Mouse (Mus musculus) megakaryocyte, embryonic 14.5 days (primary cell): ENCODE measurements around the gene Gm37240. TPM values are rescaled to one million over a fixed set of nuclear protein-coding genes. Genes with fewer than 3 reads are reported as not detected.

Experiments
- H3K27me3 ChIP-seq: replicated peaks from 2 replicates; pipeline ENCODE3; 2012; ENCODE audit warnings: inconsistent platforms
- H3K36me3 ChIP-seq: replicated peaks from 2 replicates; pipeline ENCODE3; 2012; ENCODE audit warnings: low read length, inconsistent platforms, mixed read lengths
- H3K4me1 ChIP-seq: 2 replicates; pipeline ENCODE4 v1.6.1; 2012; ENCODE audit warnings: inconsistent platforms
- H3K4me3 ChIP-seq: replicated peaks from 2 replicates; pipeline ENCODE3; 2012; ENCODE audit warnings: moderate library complexity, mild to moderate bottlenecking, inconsistent platforms
- H3K9me3 ChIP-seq: 2 replicates; pipeline ENCODE4 v1.6.1; 2012; ENCODE audit warnings: inconsistent platforms
- FLI1 ChIP-seq: IDR thresholded peaks from 2 replicates; pipeline ENCODE4 v1.6.1; 2012; ENCODE audit warnings: low read length, inconsistent platforms, mixed read lengths
- GATA1 ChIP-seq: IDR thresholded peaks from 3 replicates; pipeline ENCODE4 v1.6.1; 2012; ENCODE audit warnings: mixed read lengths, low read length, inconsistent platforms, borderline replicate concordance
- polyA plus RNA-seq: library from polyadenylated mRNA; stranded (reverse); fragments of >175 nt; gene quantifications from 2 replicates; pipeline ENCODE4 v1.2.3, GENCODE M21; 2012; ENCODE audit warnings: low replicate concordance; ENCODE audit not compliant: insufficient read depth

Gene Gm37240
- polyA plus RNA-seq, 1 experiment = not detected

DNA sequence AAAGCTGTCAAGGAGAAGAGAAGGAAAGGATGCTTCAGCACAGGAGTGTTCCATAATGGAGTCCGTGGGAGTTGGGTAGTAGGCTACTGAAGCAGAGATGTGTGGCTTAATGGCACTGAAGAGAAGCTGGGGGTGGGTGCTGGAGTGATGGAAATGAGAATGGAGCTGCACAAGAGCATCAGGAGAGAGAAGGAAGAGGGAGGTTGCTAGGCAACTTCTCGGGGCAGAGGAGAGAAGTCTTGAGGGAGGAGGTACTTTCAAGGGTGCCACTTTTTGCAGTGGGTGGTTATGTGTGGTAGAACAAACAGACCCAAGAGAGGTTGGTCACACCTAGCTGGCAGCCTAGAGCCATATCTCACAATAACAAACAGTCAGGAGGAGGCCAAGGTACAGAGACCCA is 496.2 kb downstream of the Gm37240 start:
- Histone ChIP-seq H3K4me1 (no peaks in the 10 kb centered on the region), H3K27me3 (peaks cover 2% of the 10 kb centered on the region), H3K9me3 (peaks cover 38% of the 10 kb centered on the region), H3K36me3 (no peaks in the 10 kb centered on the region), H3K4me3 (no peak overlapping the region)
- no peak for TF ChIP-seq FLI1
- TF ChIP-seq GATA1 = no peak

DNA sequence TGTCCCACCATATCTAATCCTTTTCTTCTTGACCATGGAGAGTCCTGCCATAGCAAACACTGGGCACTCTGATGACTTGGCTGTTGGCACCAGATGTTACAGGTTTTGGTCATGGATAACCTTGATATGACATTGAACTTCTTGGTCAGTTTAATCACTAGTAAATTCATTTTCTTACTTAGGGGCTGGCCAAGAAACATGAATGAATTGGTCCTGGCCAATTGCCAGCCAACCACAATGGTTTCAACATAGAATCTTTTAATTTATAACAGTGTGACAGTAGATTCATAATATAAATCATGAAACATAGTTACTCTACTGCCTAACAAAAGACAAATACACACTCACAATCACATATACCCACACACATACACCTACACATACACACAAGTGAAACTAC is 501.9 kb downstream of the Gm37240 start:
- H3K4me1 ChIP-seq = no peaks in the 10 kb centered on the region
- TF ChIP-seq FLI1 (no peak), GATA1 (no peak)
- H3K9me3 ChIP-seq = peaks cover 8% of the 10 kb centered on the region
- H3K4me3 ChIP-seq = no peak overlapping the region
- no peaks in the 10 kb centered on the region for H3K36me3 ChIP-seq
- H3K27me3 ChIP-seq = peaks cover 2% of the 10 kb centered on the region

DNA sequence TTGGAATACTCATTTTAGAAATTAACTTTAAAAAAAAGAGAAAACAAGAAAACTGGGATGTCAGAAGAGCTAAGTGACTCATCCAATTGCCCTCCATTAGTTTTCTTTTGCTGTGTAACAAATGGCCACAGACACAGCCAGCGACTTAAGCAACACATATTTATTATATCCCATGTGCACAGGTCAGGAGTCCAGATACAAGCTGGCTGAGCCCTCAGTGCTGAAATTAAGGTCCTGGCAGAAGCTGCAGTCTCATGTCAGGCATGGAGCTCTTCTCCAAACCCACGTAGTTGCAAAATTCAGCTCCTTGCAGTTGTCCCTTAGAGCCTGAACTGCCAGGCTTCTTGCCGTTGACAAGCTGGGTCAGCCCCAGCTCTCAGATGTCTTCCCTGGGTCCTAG is 504.0 kb downstream of the Gm37240 start:
- Histone ChIP-seq H3K27me3 (peaks cover 4% of the 10 kb centered on the region), H3K4me3 (no peak overlapping the region), H3K36me3 (no peaks in the 10 kb centered on the region), H3K4me1 (no peaks in the 10 kb centered on the region), H3K9me3 (peaks cover 6% of the 10 kb centered on the region)
- TF ChIP-seq FLI1 (no peak), GATA1 (no peak)

DNA sequence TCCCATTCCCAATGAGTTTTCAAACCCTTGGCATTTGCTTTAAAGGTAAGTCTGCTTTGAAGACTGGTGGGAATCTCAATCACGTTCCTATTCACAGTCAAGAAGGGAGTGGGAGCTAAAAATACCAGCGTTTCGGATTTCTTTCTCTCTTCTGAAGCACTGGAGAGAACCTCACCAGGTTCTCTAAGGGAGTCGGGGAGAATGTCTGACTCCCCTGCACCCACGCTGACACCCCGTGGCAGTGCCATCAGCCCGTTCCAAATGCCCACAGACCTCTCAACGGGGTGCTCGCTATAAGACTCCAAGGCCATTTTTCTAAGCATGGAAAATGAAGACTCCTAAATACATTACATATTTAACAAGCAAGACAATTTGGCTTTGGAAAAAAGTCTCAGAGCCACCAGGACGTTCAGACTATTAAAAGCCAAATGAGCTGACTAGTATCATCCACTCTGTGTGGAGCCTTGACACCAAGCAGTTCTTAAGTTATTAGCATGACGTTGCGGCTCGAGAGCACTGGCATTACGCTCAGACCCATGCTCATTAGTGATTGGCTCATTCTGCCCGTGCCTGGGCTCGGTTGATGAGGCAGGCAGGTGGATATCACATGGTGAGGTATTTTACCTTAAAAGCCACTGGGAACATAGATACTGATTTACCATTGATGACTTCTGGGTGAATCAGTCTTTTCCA is 508.5 kb downstream of the Gm37240 start:
- Histone ChIP-seq H3K9me3 (peaks cover 20% of the 10 kb centered on the region), H3K4me1 (no peaks in the 10 kb centered on the region), H3K27me3 (peaks cover 3% of the 10 kb centered on the region), H3K4me3 (no peak overlapping the region), H3K36me3 (no peaks in the 10 kb centered on the region)
- no peak for TF ChIP-seq GATA1
- TF ChIP-seq FLI1 = no peak

DNA sequence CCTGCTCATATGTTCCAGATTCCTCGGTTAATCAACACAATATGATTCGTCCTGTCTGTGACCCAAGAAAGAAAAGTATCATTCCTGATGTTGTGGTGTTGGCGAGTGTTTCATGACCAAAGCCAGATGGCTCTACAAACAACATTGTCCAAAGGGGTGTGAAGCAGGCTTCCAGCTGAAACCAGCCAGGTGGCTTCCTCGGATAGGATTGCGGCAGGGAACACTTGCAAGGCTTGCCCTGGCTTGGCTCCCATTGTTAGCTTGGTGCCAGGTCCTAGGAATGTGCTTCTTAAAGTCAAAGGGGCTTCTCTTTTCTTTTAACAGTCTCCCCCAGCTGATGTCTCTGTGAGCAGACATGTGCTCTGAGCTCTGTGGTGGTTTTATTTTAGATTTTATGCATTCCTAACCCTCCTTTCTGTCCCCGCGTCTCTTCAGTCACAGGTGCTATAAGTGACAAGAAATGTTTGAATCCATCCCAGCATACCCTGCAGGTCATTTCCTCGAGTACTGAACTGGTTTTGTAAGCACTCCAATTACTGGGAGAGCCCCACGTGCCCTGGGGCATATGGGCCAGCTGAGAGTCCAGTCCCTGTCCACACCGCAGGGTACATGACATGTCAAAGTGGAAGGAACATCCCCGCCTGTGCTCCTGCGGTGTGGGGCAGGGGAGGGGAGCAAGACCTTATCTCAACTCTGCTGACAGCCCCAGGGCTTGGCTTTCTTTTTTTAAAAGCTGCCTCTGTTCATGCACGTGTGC is 509.2 kb downstream of the Gm37240 start:
- TF ChIP-seq FLI1 = no peak
- TF ChIP-seq GATA1 = no peak
- Histone ChIP-seq H3K27me3 (peaks cover 3% of the 10 kb centered on the region), H3K4me3 (no peak overlapping the region), H3K4me1 (no peaks in the 10 kb centered on the region), H3K9me3 (peaks cover 20% of the 10 kb centered on the region), H3K36me3 (no peaks in the 10 kb centered on the region)

DNA sequence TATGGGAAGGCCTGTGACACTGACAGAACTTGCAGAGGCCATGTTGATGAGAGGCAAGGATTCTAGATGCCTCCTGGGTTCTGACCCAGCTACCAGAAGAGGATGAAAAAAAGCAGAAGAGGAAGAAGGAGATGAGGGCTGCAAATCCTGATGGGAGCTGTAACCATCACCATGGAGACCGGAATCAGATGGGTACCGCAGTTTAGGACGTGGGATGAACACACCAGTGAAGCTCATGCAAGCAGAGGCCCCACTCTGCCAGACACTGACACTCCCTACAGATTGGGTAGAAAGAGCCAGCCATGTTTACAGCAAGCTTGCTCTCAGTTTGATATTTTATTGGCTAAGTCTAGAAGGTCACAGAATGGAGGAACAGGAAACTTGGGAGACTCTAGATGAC is 509.8 kb downstream of the Gm37240 start:
- TF ChIP-seq GATA1 = no peak
- TF ChIP-seq FLI1 = no peak
- Histone ChIP-seq H3K4me3 (no peak overlapping the region), H3K36me3 (no peaks in the 10 kb centered on the region), H3K4me1 (no peaks in the 10 kb centered on the region), H3K27me3 (peaks cover 3% of the 10 kb centered on the region), H3K9me3 (peaks cover 20% of the 10 kb centered on the region)

DNA sequence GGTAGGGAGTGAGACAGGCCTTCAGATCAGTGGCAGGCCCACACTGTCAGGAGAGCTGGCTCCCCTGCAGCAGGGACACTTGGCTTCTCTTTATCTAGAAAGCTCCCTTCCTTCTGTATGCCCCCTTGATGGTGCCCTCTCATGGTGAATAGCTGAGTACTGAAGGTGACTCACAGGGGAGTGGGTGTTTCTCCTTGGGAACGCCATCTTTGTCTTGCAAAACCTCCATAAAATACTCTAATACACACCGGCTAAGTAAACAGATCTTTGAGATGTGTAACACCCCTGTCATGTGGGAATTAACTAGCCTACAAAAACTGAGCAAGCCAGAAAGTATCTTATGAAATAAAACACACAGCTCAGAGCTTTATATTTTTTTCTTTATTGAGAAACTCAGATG is 510.8 kb downstream of the Gm37240 start:
- peaks cover 3% of the 10 kb centered on the region for H3K27me3 ChIP-seq
- no peaks in the 10 kb centered on the region for H3K36me3 ChIP-seq
- H3K4me3 ChIP-seq = no peak overlapping the region
- H3K9me3 ChIP-seq = peaks cover 20% of the 10 kb centered on the region
- H3K4me1 ChIP-seq = no peaks in the 10 kb centered on the region
- TF ChIP-seq FLI1 (no peak), GATA1 (no peak)

DNA sequence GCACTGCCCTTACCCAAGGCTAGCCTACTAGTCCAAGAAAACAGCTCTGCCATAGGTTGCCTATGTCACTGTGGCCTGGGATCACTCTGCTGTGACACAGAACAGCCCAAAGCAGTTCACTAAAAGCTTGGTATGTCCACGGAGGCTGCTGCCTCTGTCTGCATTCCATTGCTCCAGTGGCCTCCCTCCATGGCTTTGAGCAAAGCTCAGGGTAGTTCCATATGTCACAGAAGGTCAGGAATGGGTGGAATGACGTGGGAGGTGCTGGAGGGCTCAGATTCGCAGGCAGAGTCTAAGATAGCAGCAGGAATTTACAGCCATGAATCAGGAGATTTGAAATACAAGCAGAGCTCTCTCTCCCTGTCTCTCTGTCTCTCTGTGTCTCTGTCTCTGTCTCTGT is 514.3 kb downstream of the Gm37240 start:
- no peaks in the 10 kb centered on the region for H3K27me3 ChIP-seq
- TF ChIP-seq FLI1 = no peak
- TF ChIP-seq GATA1 = no peak
- H3K9me3 ChIP-seq = peaks cover 23% of the 10 kb centered on the region
- no peak overlapping the region for H3K4me3 ChIP-seq
- H3K36me3 ChIP-seq = no peaks in the 10 kb centered on the region
- H3K4me1 ChIP-seq = no peaks in the 10 kb centered on the region

DNA sequence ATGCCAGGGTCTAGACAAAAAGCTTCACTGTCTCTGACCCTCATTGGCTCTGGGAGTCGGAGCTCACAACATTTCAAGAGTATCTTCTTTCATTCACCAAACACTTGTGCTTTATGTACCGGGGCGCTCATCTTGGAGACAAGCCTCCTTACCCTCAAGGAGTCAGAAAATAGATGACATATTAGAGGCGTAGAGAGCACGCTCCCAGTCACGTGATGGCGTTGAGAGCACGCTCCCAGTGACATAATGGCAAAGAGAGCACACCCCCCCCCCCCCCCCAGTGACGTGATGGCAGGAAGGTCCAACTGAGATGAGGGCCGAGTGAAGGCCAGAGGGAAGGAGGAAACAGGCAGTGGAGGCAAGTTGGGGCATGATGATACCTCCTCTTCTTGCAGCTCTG is 517.5 kb downstream of the Gm37240 start:
- Histone ChIP-seq H3K4me3 (no peak overlapping the region), H3K36me3 (no peaks in the 10 kb centered on the region), H3K4me1 (no peaks in the 10 kb centered on the region), H3K9me3 (peaks cover 9% of the 10 kb centered on the region), H3K27me3 (no peaks in the 10 kb centered on the region)
- TF ChIP-seq GATA1 = no peak
- TF ChIP-seq FLI1 = no peak

DNA sequence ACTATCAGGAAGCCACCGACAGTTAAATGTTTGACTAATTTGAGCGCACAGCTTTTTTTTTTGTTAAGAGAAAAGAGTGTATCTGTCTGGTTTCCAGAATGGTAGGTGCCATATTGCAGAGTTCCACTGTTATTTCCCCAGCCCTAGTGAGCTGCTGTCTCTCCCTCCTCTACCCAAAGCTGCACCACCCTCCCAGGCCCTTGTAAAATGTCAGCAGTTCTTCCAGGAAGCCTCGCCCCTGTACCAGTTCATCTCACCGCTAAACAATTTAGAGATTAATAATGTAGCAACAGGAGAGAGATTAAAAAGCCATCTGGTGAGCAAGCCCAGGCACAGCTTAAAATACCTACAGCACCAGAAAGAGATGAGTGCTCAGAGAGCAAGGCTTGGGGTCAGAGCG is 518.2 kb downstream of the Gm37240 start:
- H3K36me3 ChIP-seq = no peaks in the 10 kb centered on the region
- H3K4me3 ChIP-seq = no peak overlapping the region
- H3K27me3 ChIP-seq = no peaks in the 10 kb centered on the region
- H3K4me1 ChIP-seq = no peaks in the 10 kb centered on the region
- peaks cover 7% of the 10 kb centered on the region for H3K9me3 ChIP-seq
- TF ChIP-seq GATA1 = no peak
- no peak for TF ChIP-seq FLI1
